In the genomic region with DNA sequence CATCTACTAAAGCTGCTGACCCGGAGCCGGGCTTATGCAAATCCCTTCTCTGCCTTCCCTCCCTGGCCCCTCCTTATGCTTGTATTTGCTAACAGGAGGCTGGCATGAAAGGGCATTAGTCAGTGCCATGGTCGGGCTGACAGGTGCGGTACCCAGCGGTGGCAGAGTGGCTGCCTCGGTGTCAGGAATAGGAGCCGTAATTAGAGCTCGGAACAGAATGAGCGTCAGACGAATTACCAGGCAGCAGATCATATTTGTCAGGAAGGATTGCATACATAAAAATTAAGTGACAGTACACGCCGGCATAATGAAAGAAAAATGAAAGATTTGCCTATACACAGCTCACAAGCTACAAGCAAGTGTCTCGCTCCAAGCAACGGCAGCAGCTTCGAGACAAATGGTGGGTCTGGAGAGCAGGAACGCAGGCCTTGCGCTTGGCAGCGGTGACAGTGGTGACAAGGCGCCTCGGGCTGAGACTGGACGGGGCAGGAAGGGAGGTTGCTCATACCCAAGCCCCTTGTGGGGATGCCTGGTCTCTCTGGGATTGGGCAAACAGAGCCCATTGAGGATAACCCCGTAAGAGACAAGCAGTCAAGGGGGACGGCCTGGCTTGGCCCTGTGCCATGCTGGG, we compare ENCODE assay signal across 12 mouse cellular contexts.
DNase-seq lines count a peak whose midpoint lies in the region; ATAC-seq and TF ChIP-seq lines count a peak whose summit lies in the region.
"Had no signal": no experiment of that assay in that cellular context is flagged by ENCODE, and none has a peak within 500 bp of the region (broad histone marks: within the 10 kb centered on the region; RNA-seq: fewer than 3 reads in every experiment).

No protein-coding gene starts in this region.

- WGBS in forebrain, embryonic 14.5 days: 65% methylated on average over 23 of the region's 23 CpGs
- WGBS in hindbrain, postnatal 0 days: 42% methylated on average over 23 of the region's 23 CpGs

- no peak overlapping the region for H3K4me2 ChIP-seq in forebrain, embryonic 14.5 days (ENCODE audit: low read length)
- H3K4me2 ChIP-seq in hindbrain, postnatal 0 days (ENCODE audit: low read depth, low read length): no peak overlapping the region

- no peak overlapping the region for H3K4me3 ChIP-seq in left cerebral cortex, adult 2 months
- H3K4me3 ChIP-seq in forebrain, embryonic 14.5 days (ENCODE audit: low read depth, low read length): no peak overlapping the region
- H3K4me3 ChIP-seq in hindbrain, postnatal 0 days (ENCODE audit: low read length): no peak overlapping the region

- H3K27ac ChIP-seq in left cerebral cortex, adult 2 months: no peak overlapping the region
- H3K27ac ChIP-seq in forebrain, embryonic 14.5 days (ENCODE audit: low read depth, low read length): peak overlapping the region; percentile 52; the same call in 1 of the 2 replicates
- peak overlapping the region; percentile 59; the same call in 1 of the 2 replicates for H3K27ac ChIP-seq in hindbrain, postnatal 0 days
- H3K27ac ChIP-seq: liver, embryonic 14.5 days had no signal

- intact Hi-C loops in left cerebral cortex, postnatal 4 days (cut with DNase I): no loop called here
- intact Hi-C loops in left cerebral cortex, adult 2 months (cut with DNase I): no loop called here

- no peak overlapping the region; the same call in 1 of the 2 replicates for H3K9ac ChIP-seq in forebrain, embryonic 14.5 days (ENCODE audit: low read length)
- H3K9ac ChIP-seq in hindbrain, postnatal 0 days (replicated peaks; ENCODE audit: low read length): no peak overlapping the region
- H3K9ac ChIP-seq: liver, embryonic 14.5 days had no signal

- H3K9me3 ChIP-seq in forebrain, embryonic 14.5 days (replicated peaks; ENCODE audit: control insufficient read depth, low read length): no peaks in the 10 kb centered on the region
- H3K9me3 ChIP-seq in hindbrain, postnatal 0 days (ENCODE audit: low read length): no peaks in the 10 kb centered on the region

- H3K27me3 ChIP-seq in forebrain, embryonic 14.5 days (replicated peaks; ENCODE audit: control insufficient read depth, insufficient read depth, low read length): no peaks in the 10 kb centered on the region
- H3K27me3 ChIP-seq in hindbrain, postnatal 0 days (ENCODE audit: insufficient read depth, low read length): no peaks in the 10 kb centered on the region

- peaks cover 4% of the 10 kb centered on the region for H3K4me1 ChIP-seq in forebrain, embryonic 14.5 days (ENCODE audit: control insufficient read depth, insufficient read depth, low read length)
- peaks cover 10% of the 10 kb centered on the region for H3K4me1 ChIP-seq in hindbrain, postnatal 0 days (ENCODE audit: insufficient read depth, low read length)

- peak; percentile 68 for DNase-seq in left cerebral cortex, postnatal 4 days
- no peak for DNase-seq in left cerebral cortex, adult 2 months (ENCODE audit: extremely low spot score in 1 of 2, low spot score in 2 of 2)
- peak; percentile 54 for DNase-seq in forebrain, embryonic 14.5 days (ENCODE audit: low spot score)
- peak; percentile 70 for DNase-seq in hindbrain, postnatal 0 days (ENCODE audit: low spot score)
- peak; percentile 69 for DNase-seq in retina, postnatal 1 day
- no peak for DNase-seq in embryo, embryonic 10.5 days (ENCODE audit: low spot score)
- DNase-seq in natural killer cell, adult 2 months (ENCODE audit: low spot score in 2 of 2): no peak
- no peak for DNase-seq in urinary bladder, postnatal 4 days (ENCODE audit: low spot score in 2 of 2)
- DNase-seq: adrenal gland, postnatal 25 days; B cell, adult 2 months; kidney, adult 2 months had no signal

- H3K36me3 ChIP-seq in forebrain, embryonic 14.5 days (ENCODE audit: control insufficient read depth, insufficient read depth, low read length): peaks cover 43% of the 10 kb centered on the region
- H3K36me3 ChIP-seq in hindbrain, postnatal 0 days (ENCODE audit: insufficient read depth, low read length): 0 out of 2 replicates have a peak, but pooled peaks cover 5% of the 10 kb centered on the region

- TF ChIP-seq CTCF in left cerebral cortex, adult 2 months (IDR thresholded peaks at IDR 0.05): no peak
- no peak for TF ChIP-seq CTCF in hindbrain, postnatal 0 days (IDR thresholded peaks at IDR 0.05; ENCODE audit: low read depth)

- ATAC-seq in forebrain, embryonic 14.5 days: peak; percentile 60
- peak; percentile 75 for ATAC-seq in hindbrain, postnatal 0 days

Comparison
In these comparisons a context has a peak if more than half of its experiments do, and no peak if none do; other contexts are left out.
1. DNase-seq: peak in left cerebral cortex, postnatal 4 days (single experiment), forebrain, embryonic 14.5 days (single experiment), hindbrain, postnatal 0 days (single experiment) and retina, postnatal 1 day (single experiment); none in left cerebral cortex, adult 2 months (0 of 2), embryo, embryonic 10.5 days (single experiment), natural killer cell, adult 2 months (0 of 2) and urinary bladder, postnatal 4 days (0 of 2).